ENCODE assay signal across 7 mouse cellular contexts in genomic region chr10:67547850-67548260, GRCm38 (mm10). TPM values are rescaled to one million over a fixed set of nuclear protein-coding genes. Genes with fewer than 3 reads are reported as not detected.
DNase-seq lines count a peak whose midpoint lies in the region; ATAC-seq and TF ChIP-seq lines count a peak whose summit lies in the region.

No protein-coding gene starts in this region.

- 4% methylated on average over 20 of the region's 20 CpGs for WGBS in forebrain, postnatal 0 days

- peaks cover 2% of the 10 kb centered on the region; the same call in 1 of the 2 replicates for H3K36me3 ChIP-seq in testis, adult 2 months (ENCODE audit: control insufficient read depth, insufficient read depth, low read length)
- H3K36me3 ChIP-seq in forebrain, postnatal 0 days (ENCODE audit: insufficient read depth) = no peaks in the 10 kb centered on the region

- no peak for ATAC-seq in forebrain, postnatal 0 days

- no peaks in the 10 kb centered on the region for H3K27me3 ChIP-seq in testis, adult 2 months (ENCODE audit: control insufficient read depth, insufficient read depth, low read length)
- peaks cover 12% of the 10 kb centered on the region for H3K27me3 ChIP-seq in forebrain, postnatal 0 days (ENCODE audit: insufficient read depth, low read length)

- H3K9ac ChIP-seq in forebrain, postnatal 0 days = peak overlapping the region; percentile 83

- peak overlapping the region; percentile 86 for H3K4me3 ChIP-seq in testis, adult 2 months (ENCODE audit: control insufficient read depth, low read depth, low read length)
- H3K4me3 ChIP-seq in bone marrow macrophage, adult 2 months (ENCODE audit: insufficient read depth, low read length) = peak overlapping the region; percentile 93
- H3K4me3 ChIP-seq in forebrain, postnatal 0 days (ENCODE audit: low read depth, low read length) = peak overlapping the region; percentile 79

- H3K9me3 ChIP-seq in forebrain, postnatal 0 days (ENCODE audit: low read length) = no peaks in the 10 kb centered on the region

- no peak for TF ChIP-seq POLR2A in testis, adult 2 months (IDR thresholded peaks at IDR 0.05; ENCODE audit: control insufficient read depth, low read depth, low read length)
- no peak for TF ChIP-seq POLR2A in bone marrow macrophage, adult 2 months (IDR thresholded peaks at IDR 0.05; ENCODE audit: borderline replicate concordance, low read depth, low read length)

- H3K27ac ChIP-seq in testis, adult 2 months (ENCODE audit: control insufficient read depth, insufficient read depth, low read depth, low read length) = peak overlapping the region; percentile 62
- peak overlapping the region; percentile 94 for H3K27ac ChIP-seq in bone marrow macrophage, adult 2 months (ENCODE audit: insufficient read depth, low read depth, low read length)
- H3K27ac ChIP-seq in forebrain, postnatal 0 days (ENCODE audit: low read depth, low read length) = 0 out of 2 replicates have a peak overlapping the region, but pooled peaks have one; percentile 95

- no peak for DNase-seq in testis, postnatal 10 days (ENCODE audit: low spot score)
- no peak for DNase-seq in forebrain, postnatal 0 days
- DNase-seq in kidney, adult 9 months = peak; percentile 21
- peak; percentile 36 for DNase-seq in lung, postnatal 36 days
- DNase-seq in thymus, postnatal 14 days = peak; percentile 37

- H3K4me2 ChIP-seq in forebrain, postnatal 0 days (ENCODE audit: low read depth) = peak overlapping the region; percentile 98

- TF ChIP-seq CTCF in testis, adult 2 months (IDR thresholded peaks at IDR 0.05; ENCODE audit: control insufficient read depth, insufficient read depth, insufficient replicate concordance, low read depth, low read length) = no peak
- no peak for TF ChIP-seq CTCF in bone marrow macrophage, adult 2 months (IDR thresholded peaks at IDR 0.05; ENCODE audit: low read depth, low read length)
- no peak for TF ChIP-seq CTCF in forebrain, postnatal 0 days (IDR thresholded peaks at IDR 0.05; ENCODE audit: low read depth)

- peaks cover 8% of the 10 kb centered on the region for H3K4me1 ChIP-seq in testis, adult 2 months (ENCODE audit: control insufficient read depth, insufficient read depth, low read length)
- peaks cover 18% of the 10 kb centered on the region for H3K4me1 ChIP-seq in bone marrow macrophage, adult 2 months (ENCODE audit: control insufficient read depth, insufficient read depth, low read length)
- peaks cover 23% of the 10 kb centered on the region for H3K4me1 ChIP-seq in forebrain, postnatal 0 days (ENCODE audit: insufficient read depth)

RNA-seq across cellular contexts. Expression of gene Ado, which starts 0.9 kb away (rescaled TPM):
- polyA plus RNA-seq in testis, adult 2 months (2012; rRNA removed) = 10.1 and 11.6 TPM in 2 replicates
- 23.6 TPM in 2 replicates for polyA plus RNA-seq in bone marrow macrophage, adult 2 months (2012; ENCODE audit: insufficient read depth, insufficient read length, missing spikeins)
- total RNA-seq in forebrain, postnatal 0 days (2014; rRNA removed) = 51.9 and 52.6 TPM in 2 replicates
- 58.0 and 59.5 TPM in 2 replicates for polyA plus RNA-seq in forebrain, postnatal 0 days (2015; fragmentation: Nextera tagmentation; extraction: Ambion mirVana)

RNA-seq across cellular contexts. Expression of gene Egr2, which starts 12.6 kb away (rescaled TPM):
- polyA plus RNA-seq in testis, adult 2 months (2012; rRNA removed) = 0.46 and 2.1 TPM in 2 replicates
- polyA plus RNA-seq in bone marrow macrophage, adult 2 months (2012; ENCODE audit: insufficient read depth, insufficient read length, missing spikeins) = 3.6 and 5.8 TPM in 2 replicates
- total RNA-seq in forebrain, postnatal 0 days (2014; rRNA removed) = 1.3 and 2.5 TPM in 2 replicates
- polyA plus RNA-seq in forebrain, postnatal 0 days (2015; fragmentation: Nextera tagmentation; extraction: Ambion mirVana) = 1.1 and 1.2 TPM in 2 replicates

Comparison
In these comparisons a context has a peak if more than half of its experiments do, and no peak if none do; other contexts are left out.
1. DNase-seq: peak in kidney, adult 9 months (single experiment), lung, postnatal 36 days (single experiment) and thymus, postnatal 14 days (single experiment); none in testis, postnatal 10 days (single experiment) and forebrain, postnatal 0 days (single experiment).
2. Peak in every context shown above with its lines, with median percentiles within 50 percentile points of each other: H3K27ac ChIP-seq and H3K4me3 ChIP-seq.